Mouse (Mus musculus): ENCODE data around the gene Vps41.

GRCm38 (mm10) chr13:18790086-18790485 lies 73.0 kb downstream of the Vps41 start:
- TF ChIP-seq EP300 (IDR thresholded peaks at IDR 0.05; ENCODE audit: low read depth) (no peak), CTCF (IDR thresholded peaks at IDR 0.05; ENCODE audit: low read depth) (no peak)

Measured in liver, embryonic 14.5 days (tissue).